Mouse (Mus musculus): ENCODE data around the gene Atg7.

DNA sequence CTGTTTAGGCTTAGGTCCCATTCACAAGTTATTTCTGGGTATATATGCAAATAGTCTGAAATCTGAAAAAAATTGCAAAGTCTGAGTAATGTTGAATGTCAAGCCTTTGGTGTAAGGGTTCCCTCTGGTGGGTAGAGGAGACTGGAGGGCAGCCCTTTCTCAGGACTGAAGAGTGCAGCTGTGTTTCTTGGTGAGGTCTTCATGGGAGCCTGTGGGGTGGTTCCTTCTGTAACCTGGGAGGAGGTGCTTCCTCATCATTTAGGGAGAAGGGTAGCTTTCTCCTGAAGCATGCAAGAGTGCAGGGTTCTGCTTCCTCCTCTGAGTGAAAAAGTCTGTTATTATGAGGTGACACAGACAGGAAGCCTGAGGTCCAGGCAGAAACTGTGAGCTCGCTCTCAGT is 40.8 kb downstream of the Atg7 start:
- TF ChIP-seq CEBPB (IDR thresholded peaks at IDR 0.05; ENCODE audit: insufficient read depth, poor library complexity, severe bottlenecking) (no peak), POLR2A (IDR thresholded peaks at IDR 0.05; ENCODE audit: insufficient read length, low read depth) (no peak), SRF (IDR thresholded peaks at IDR 0.05; ENCODE audit: control insufficient read depth, insufficient read length, low read depth) (no peak), MAX (IDR thresholded peaks at IDR 0.05; ENCODE audit: low read depth) (no peak), USF1 (IDR thresholded peaks at IDR 0.05; ENCODE audit: low read depth) (no peak), POLR2AphosphoS2 (IDR thresholded peaks at IDR 0.05; ENCODE audit: insufficient read length, low read depth) (no peak), MYOG (IDR thresholded peaks at IDR 0.05; ENCODE audit: control insufficient read depth in 1 of 3, insufficient read depth in 1 of 3, insufficient read length in 2 of 3, low read depth in 2 of 3) (no peak), TCF3 (IDR thresholded peaks at IDR 0.05; ENCODE audit: insufficient read length, low read depth) (no peak), MYOD1 (IDR thresholded peaks at IDR 0.05; ENCODE audit: control insufficient read depth in 1 of 3, insufficient read length in 2 of 3, low read depth in 2 of 3) (no peak), TCF12 (IDR thresholded peaks at IDR 0.05; ENCODE audit: insufficient read depth, poor library complexity, severe bottlenecking) (no peak), REST (IDR thresholded peaks at IDR 0.05; ENCODE audit: insufficient read depth, insufficient read length) (no peak), E2F4 (IDR thresholded peaks at IDR 0.05; ENCODE audit: insufficient read depth) (no peak)

Measured in myocyte (in vitro differentiated cells).